Mouse (Mus musculus) testis, postnatal 14 days (tissue): ENCODE results near the gene Scd2.
"Not testable (repeated sequence)": the region's sequence is repeated elsewhere in the genome, so short reads cannot be mapped to it uniquely, and the experiment has no call there.

ENCODE experiments used
- DNase-seq: peaks from one replicate; pipeline ENCODE4 v3.0.0; 2021; ENCODE audit warnings: low spot score

Scd2 gene

GRCm38 (mm10) chr19:44273711-44274110 is 19.8 kb upstream of the Scd2 start:
- no peak for DNase-seq

DNA sequence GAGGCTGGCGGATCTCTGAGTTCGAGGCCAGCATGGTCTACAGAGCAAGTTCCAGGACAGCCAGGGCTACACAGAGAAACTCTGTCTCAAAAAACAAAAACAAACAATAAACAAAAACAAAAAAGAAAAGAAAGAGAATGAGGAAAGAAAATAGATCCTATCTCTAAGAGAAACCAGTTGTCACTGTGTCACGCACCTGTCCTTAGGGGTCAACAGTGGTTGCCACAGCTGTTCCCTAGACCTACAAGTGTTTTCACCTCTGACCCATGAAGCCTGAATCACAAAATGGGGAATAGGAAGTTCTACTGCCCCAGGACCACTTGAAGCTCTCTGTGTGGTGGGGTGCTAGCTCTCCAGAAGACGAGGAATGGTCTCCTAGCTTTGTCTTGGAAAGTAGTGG is 19.0 kb upstream of the Scd2 start:
- DNase-seq = no peak

- DNase-seq = no peak
Observed at GRCm38 (mm10) chr19:44275418-44275817, 18.1 kb upstream of the Scd2 start.

GRCm38 (mm10) chr19:44276861-44277260 is 16.6 kb upstream of the Scd2 start:
- no peak for DNase-seq

DNA sequence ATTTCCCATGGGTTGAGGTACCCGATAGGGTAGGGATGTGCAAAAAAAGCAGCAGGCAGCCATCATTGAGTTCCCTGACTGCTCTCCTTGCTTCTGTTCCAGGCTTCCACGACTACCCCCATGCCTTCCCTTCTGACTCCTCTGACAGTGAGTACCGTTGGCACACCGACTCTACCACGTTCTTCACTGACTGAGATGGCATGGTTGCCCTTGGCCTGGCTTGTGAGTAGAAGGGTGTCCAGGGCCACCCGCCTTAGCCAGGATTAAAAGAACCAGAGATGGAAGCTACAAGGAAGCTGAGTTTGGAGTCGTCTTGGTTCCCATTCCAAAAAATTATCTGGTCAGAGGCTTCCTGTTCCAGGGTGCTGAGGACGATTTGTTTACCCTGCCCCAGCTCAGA is 15.5 kb upstream of the Scd2 start:
- no peak for DNase-seq

DNA sequence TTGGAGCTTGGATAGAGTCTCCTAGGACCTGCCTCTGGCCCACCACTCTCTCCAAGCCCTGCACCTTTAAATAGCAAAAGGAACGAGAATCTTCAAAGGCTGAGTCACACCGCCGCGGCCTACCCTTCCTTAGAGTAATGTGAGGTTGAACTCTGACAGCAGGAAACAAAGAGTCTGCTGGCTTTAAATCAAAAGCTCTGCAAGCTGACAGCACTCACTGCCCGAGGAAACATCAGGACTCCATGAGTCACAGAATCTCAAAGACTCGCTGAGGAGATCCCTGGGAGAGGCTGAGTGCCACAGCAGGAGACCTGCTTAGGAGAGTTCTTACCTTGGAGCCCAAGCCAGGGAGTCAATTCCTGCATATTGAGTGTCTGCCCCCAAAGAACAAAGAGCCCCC is 12.7 kb upstream of the Scd2 start:
- no peak for DNase-seq

DNA sequence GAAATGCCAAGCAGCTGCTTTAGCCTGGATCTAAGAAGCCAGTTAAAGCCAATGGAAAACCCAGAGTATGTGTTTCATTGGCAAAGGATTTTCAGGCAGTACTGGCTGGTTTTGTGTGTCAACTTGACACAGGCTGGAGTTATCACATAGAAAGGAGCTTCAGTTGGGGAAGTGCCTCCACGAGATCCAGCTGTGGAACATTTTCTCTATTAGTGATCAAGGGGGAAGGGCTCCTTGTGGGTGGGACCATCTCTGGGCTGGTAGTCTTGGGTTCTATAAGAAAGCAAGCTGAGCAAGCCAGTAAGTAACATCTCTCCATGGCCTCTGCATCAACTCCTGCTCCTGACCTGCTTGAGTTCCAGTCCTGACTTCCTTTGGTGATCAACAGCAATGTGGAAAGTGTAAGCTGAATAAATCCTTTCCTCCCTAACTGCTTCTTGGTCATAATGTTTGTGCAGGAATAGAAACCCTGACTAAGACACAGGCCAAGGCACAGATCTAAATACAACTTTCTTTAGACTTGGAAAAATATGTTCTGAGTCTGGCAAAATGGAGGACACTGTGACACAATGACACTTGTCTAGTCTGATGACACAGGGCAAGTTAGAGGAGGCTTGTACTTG is 11.5 kb upstream of the Scd2 start:
- DNase-seq = not testable (repeated sequence)

- DNase-seq = no peak
Observed at GRCm38 (mm10) chr19:44282534-44283156, 10.8 kb upstream of the Scd2 start.

GRCm38 (mm10) chr19:44283157-44284024 is 10.1 kb upstream of the Scd2 start:
- DNase-seq = no peak

- peak; percentile 92 for DNase-seq
Observed at GRCm38 (mm10) chr19:44284025-44284695, 9.3 kb upstream of the Scd2 start.

DNA sequence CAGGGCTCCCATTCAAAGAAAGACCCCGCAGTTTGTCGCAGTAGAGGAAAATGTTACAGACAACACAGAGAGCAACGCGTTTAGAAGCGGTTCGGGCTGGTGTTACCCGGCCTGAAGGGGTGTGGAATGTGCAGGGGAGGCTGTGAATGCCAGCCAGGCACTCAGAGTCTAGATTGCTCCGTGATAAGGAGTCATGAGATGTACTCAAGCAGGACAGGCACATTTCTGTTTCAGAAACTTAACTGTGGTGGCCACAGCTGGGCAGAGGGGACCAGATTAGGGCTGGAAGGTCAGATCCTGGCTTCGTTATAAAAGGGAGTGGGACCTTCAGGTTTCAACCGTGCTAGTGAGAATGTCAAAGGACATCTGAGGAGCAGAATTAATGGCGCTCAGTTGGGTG is 8.8 kb upstream of the Scd2 start:
- peak; percentile 76 for DNase-seq

GRCm38 (mm10) chr19:44285554-44285953 is 7.9 kb upstream of the Scd2 start:
- no peak for DNase-seq

GRCm38 (mm10) chr19:44286109-44286508 is 7.4 kb upstream of the Scd2 start:
- no peak for DNase-seq

- DNase-seq = no peak
Observed at GRCm38 (mm10) chr19:44287415-44288110, 5.9 kb upstream of the Scd2 start.

- no peak for DNase-seq
Observed at GRCm38 (mm10) chr19:44292083-44292482, 1.4 kb upstream of the Scd2 start.

DNA sequence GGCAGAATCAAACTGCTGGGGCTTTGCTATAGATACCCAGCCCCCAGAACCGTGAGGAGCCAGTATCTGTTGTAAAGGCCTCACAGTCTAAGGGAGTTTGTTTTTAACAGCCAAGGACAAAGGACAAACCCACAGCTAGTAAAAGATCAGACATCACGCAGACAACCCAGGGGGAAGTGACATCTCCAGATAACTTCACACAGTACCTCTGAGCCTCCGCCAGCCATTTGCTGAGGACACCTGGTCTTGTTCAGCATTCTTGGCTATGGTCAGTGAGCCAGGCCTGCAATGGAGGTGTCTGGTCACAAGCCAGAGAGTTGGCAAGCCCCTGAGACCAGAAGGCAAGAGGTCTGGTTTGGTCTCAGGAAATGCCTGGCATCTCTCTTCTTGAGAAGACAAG is 991 bp upstream of the Scd2 start:
- no peak for DNase-seq

- DNase-seq = peak; percentile 91
Observed at GRCm38 (mm10) chr19:44293769-44294551, 486 bp downstream of the Scd2 start.

- peak; percentile 77 for DNase-seq
Observed at GRCm38 (mm10) chr19:44294588-44295041, 1.1 kb downstream of the Scd2 start.

GRCm38 (mm10) chr19:44295251-44295650 is 1.8 kb downstream of the Scd2 start:
- DNase-seq = no peak

DNA sequence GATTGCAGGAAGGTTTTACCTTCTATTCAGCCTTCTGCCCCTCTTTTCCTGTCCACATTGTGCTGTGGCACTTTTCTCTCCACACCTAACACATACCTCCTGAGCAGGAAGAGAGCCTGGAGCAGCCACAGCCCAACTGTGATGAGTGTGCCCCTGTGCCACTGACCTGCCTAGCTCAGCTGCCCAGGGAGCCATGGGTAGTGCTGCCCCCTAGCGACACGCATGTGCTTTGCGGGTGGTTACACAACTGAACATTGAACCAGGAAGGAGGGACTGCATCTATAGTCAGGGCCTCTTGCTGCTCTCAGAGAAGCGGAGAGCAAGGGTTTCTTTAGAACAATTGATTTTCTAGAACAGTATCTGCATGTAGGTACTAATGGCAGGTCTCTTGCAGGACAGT is 2.3 kb downstream of the Scd2 start:
- DNase-seq = peak; percentile 77

- no peak for DNase-seq
Observed at GRCm38 (mm10) chr19:44296186-44296585, 2.7 kb downstream of the Scd2 start.
